ENCODE assay signal across 8 mouse cellular contexts in genomic region chr5:125392618-125392976, GRCm38 (mm10). TPM values are rescaled to one million over a fixed set of nuclear protein-coding genes. Genes with fewer than 3 reads are reported as not detected.
DNase-seq lines count a peak whose midpoint lies in the region; ATAC-seq and TF ChIP-seq lines count a peak whose summit lies in the region.

No protein-coding gene starts in this region.

- H3K9ac ChIP-seq in heart, embryonic 12.5 days: peak overlapping the region; percentile 57; the same call in 1 of the 2 replicates
- H3K9ac ChIP-seq in forebrain, embryonic 12.5 days: peak overlapping the region; percentile 44; the same call in 1 of the 2 replicates
- H3K9ac ChIP-seq in liver, embryonic 14.5 days (replicated peaks): peak overlapping the region; percentile 70

- peaks cover 5% of the 10 kb centered on the region; the same call in 1 of the 2 replicates for H3K27me3 ChIP-seq in heart, embryonic 12.5 days (replicated peaks)
- no peaks in the 10 kb centered on the region for H3K27me3 ChIP-seq in E14TG2a.4 (ENCODE audit: insufficient read depth, low read length)
- no peaks in the 10 kb centered on the region for H3K27me3 ChIP-seq in forebrain, embryonic 12.5 days
- peaks cover 3% of the 10 kb centered on the region for H3K27me3 ChIP-seq in liver, embryonic 14.5 days (ENCODE audit: control insufficient read depth, insufficient read depth, low read length)

- peak overlapping the region; percentile 65 for H3K4me2 ChIP-seq in heart, embryonic 12.5 days
- H3K4me2 ChIP-seq in forebrain, embryonic 12.5 days: peak overlapping the region; percentile 34
- H3K4me2 ChIP-seq in liver, embryonic 14.5 days (ENCODE audit: low read depth): peak overlapping the region; percentile 69

- H3K9me3 ChIP-seq in heart, embryonic 12.5 days (replicated peaks): no peaks in the 10 kb centered on the region
- peaks cover 13% of the 10 kb centered on the region for H3K9me3 ChIP-seq in E14TG2a.4 (ENCODE audit: low read length)
- no peaks in the 10 kb centered on the region for H3K9me3 ChIP-seq in forebrain, embryonic 12.5 days
- no peaks in the 10 kb centered on the region for H3K9me3 ChIP-seq in liver, embryonic 14.5 days (ENCODE audit: control insufficient read depth, low read length)

- DNase-seq in heart, adult 11 months: no peak
- no peak for DNase-seq in liver, embryonic 14.5 days (ENCODE audit: low read depth in 3 of 3, low spot score in 3 of 3)
- DNase-seq in adipocyte (ENCODE audit: low spot score): no peak
- no peak for DNase-seq in spleen, adult 12 weeks (ENCODE audit: low spot score)
- DNase-seq in frontal cortex, postnatal 25 days (ENCODE audit: low spot score in 2 of 2): no peak

- peak overlapping the region; percentile 100 for H3K27ac ChIP-seq in heart, embryonic 12.5 days (ENCODE audit: poor library complexity, severe bottlenecking)
- H3K27ac ChIP-seq in forebrain, embryonic 12.5 days: peak overlapping the region; percentile 98
- H3K27ac ChIP-seq in liver, embryonic 14.5 days: peak overlapping the region; percentile 90

- 45% methylated on average over 1 of the region's 1 CpGs for WGBS in heart, embryonic 12.5 days
- 55% methylated on average over 1 of the region's 1 CpGs for WGBS in forebrain, embryonic 12.5 days
- 62% methylated on average over 1 of the region's 1 CpGs for WGBS in liver, embryonic 14.5 days (ENCODE audit: insufficient replicate concordance)

- no peak for TF ChIP-seq CTCF in E14TG2a.4 (conservative IDR thresholded peaks at IDR 0.05; ENCODE audit: low read length)
- TF ChIP-seq CTCF in liver, embryonic 14.5 days (IDR thresholded peaks at IDR 0.05; ENCODE audit: low read depth): no peak

- H3K4me3 ChIP-seq in heart, embryonic 12.5 days: peak overlapping the region; percentile 34
- H3K4me3 ChIP-seq in E14TG2a.4 (replicated peaks; ENCODE audit: low read length): peak overlapping the region; percentile 59
- H3K4me3 ChIP-seq in forebrain, embryonic 12.5 days (replicated peaks): no peak overlapping the region
- H3K4me3 ChIP-seq in liver, embryonic 14.5 days (ENCODE audit: insufficient read depth in 1 of 2, low read depth in 2 of 2, low read length in 2 of 2): peak overlapping the region; percentile 40 to 60

- TF ChIP-seq EP300 in liver, embryonic 14.5 days (IDR thresholded peaks at IDR 0.05; ENCODE audit: low read depth): no peak

- no peaks in the 10 kb centered on the region for H3K36me3 ChIP-seq in heart, embryonic 12.5 days
- H3K36me3 ChIP-seq in E14TG2a.4 (ENCODE audit: insufficient read depth, low read length): peaks cover 11% of the 10 kb centered on the region
- H3K36me3 ChIP-seq in forebrain, embryonic 12.5 days (replicated peaks): no peaks in the 10 kb centered on the region
- peaks cover 7% of the 10 kb centered on the region for H3K36me3 ChIP-seq in liver, embryonic 14.5 days (replicated peaks; ENCODE audit: control insufficient read depth, insufficient read depth, low read depth)

- H3K4me1 ChIP-seq in heart, embryonic 12.5 days (replicated peaks): peaks cover 35% of the 10 kb centered on the region
- peaks cover 54% of the 10 kb centered on the region for H3K4me1 ChIP-seq in E14TG2a.4 (replicated peaks; ENCODE audit: low read depth, low read length)
- H3K4me1 ChIP-seq in forebrain, embryonic 12.5 days: peaks cover 36% of the 10 kb centered on the region
- H3K4me1 ChIP-seq in liver, embryonic 14.5 days (replicated peaks; ENCODE audit: control insufficient read depth in 2 of 2, insufficient read depth in 2 of 2, low read length in 1 of 2): peaks cover 20 to 38% of the 10 kb centered on the region in 2 experiments

- no peak for ATAC-seq in heart, embryonic 12.5 days (ENCODE audit: insufficient number of reproducible peaks, low FRiP score)
- no peak for ATAC-seq in forebrain, embryonic 12.5 days (ENCODE audit: low FRiP score)
- ATAC-seq in liver, embryonic 14.5 days (ENCODE audit: insufficient read depth): peak; percentile 2; the same call in 1 of the 2 replicates

RNA-seq across cellular contexts. Expression of gene Ubc, which starts 2.6 kb away (rescaled TPM):
- polyA plus RNA-seq in heart, embryonic 12.5 days (2016; fragmentation: Nextera tagmentation; extraction: Ambion mirVana): 840 and 852 TPM in 2 replicates
- 1,113 and 1,114 TPM in 2 replicates for polyA plus RNA-seq in forebrain, embryonic 12.5 days (2016; fragmentation: Nextera tagmentation; extraction: Ambion mirVana)
- polyA plus RNA-seq in liver, embryonic 14.5 days (2012; rRNA removed): 155 and 221 TPM in 2 replicates
- 313 and 374 TPM in 2 replicates for polyA plus RNA-seq in liver, embryonic 14.5 days (2014; fragmentation: Nextera tagmentation; extraction: Ambion mirVana)

RNA-seq across cellular contexts. Expression of gene Gm10382, which starts 3.5 kb away (rescaled TPM):
- 0.28 and 0.67 TPM in 2 replicates for polyA plus RNA-seq in heart, embryonic 12.5 days (2016; fragmentation: Nextera tagmentation; extraction: Ambion mirVana)
- polyA plus RNA-seq in forebrain, embryonic 12.5 days (2016; fragmentation: Nextera tagmentation; extraction: Ambion mirVana): 0.91 and 0.97 TPM in 2 replicates
- polyA plus RNA-seq in liver, embryonic 14.5 days (2012; rRNA removed): 0.05 and 0.10 TPM in 2 replicates
- not detected in 2 replicates for polyA plus RNA-seq in liver, embryonic 14.5 days (2014; fragmentation: Nextera tagmentation; extraction: Ambion mirVana)

RNA-seq across cellular contexts. Expression of gene Dhx37, which starts 41.3 kb away (rescaled TPM):
- 11.0 and 11.4 TPM in 2 replicates for polyA plus RNA-seq in heart, embryonic 12.5 days (2016; fragmentation: Nextera tagmentation; extraction: Ambion mirVana)
- polyA plus RNA-seq in forebrain, embryonic 12.5 days (2016; fragmentation: Nextera tagmentation; extraction: Ambion mirVana): 16.5 and 17.1 TPM in 2 replicates
- polyA plus RNA-seq in liver, embryonic 14.5 days (2012; rRNA removed): 5.5 and 8.1 TPM in 2 replicates
- polyA plus RNA-seq in liver, embryonic 14.5 days (2014; fragmentation: Nextera tagmentation; extraction: Ambion mirVana): 2.0 and 2.2 TPM in 2 replicates

RNA-seq across cellular contexts. Expression of gene Bri3bp, which starts 48.8 kb away (rescaled TPM):
- 41.8 and 49.3 TPM in 2 replicates for polyA plus RNA-seq in heart, embryonic 12.5 days (2016; fragmentation: Nextera tagmentation; extraction: Ambion mirVana)
- 37.4 and 43.0 TPM in 2 replicates for polyA plus RNA-seq in forebrain, embryonic 12.5 days (2016; fragmentation: Nextera tagmentation; extraction: Ambion mirVana)
- 3.7 and 4.9 TPM in 2 replicates for polyA plus RNA-seq in liver, embryonic 14.5 days (2012; rRNA removed)
- polyA plus RNA-seq in liver, embryonic 14.5 days (2014; fragmentation: Nextera tagmentation; extraction: Ambion mirVana): 16.4 and 21.1 TPM in 2 replicates

RNA-seq across cellular contexts. Expression of gene Scarb1, which starts 51.7 kb away (rescaled TPM):
- polyA plus RNA-seq in heart, embryonic 12.5 days (2016; fragmentation: Nextera tagmentation; extraction: Ambion mirVana): 74.3 and 75.2 TPM in 2 replicates
- polyA plus RNA-seq in forebrain, embryonic 12.5 days (2016; fragmentation: Nextera tagmentation; extraction: Ambion mirVana): 31.5 and 38.7 TPM in 2 replicates
- 50.1 and 54.1 TPM in 2 replicates for polyA plus RNA-seq in liver, embryonic 14.5 days (2012; rRNA removed)
- 41.6 and 50.6 TPM in 2 replicates for polyA plus RNA-seq in liver, embryonic 14.5 days (2014; fragmentation: Nextera tagmentation; extraction: Ambion mirVana)
